Mouse (Mus musculus) midbrain, embryonic 11.5 days (tissue): Measurements from ENCODE around the gene Rgsl1. TPM values are rescaled to one million over a fixed set of nuclear protein-coding genes. Genes with fewer than 3 reads are reported as not detected.

ENCODE experiments used
- polyA plus RNA-seq: library from polyadenylated mRNA; unstranded; fragments of >200 nt; fragmentation: Nextera tagmentation; extraction: Ambion mirVana; gene quantifications from 2 replicates; pipeline ENCODE4 v1.2.1, GENCODE M21; 2014

Rgsl1 gene
- polyA plus RNA-seq, 1 experiment from 2014 or later, result not detected

Other genes with a start within 250 kb of the Rgsl1 start
- gene Rgs8, start 191.1 kb downstream of the Rgsl1 start, polyA plus RNA-seq, result 12.7 and 14.1 TPM in 2 replicates
- gene Rgs16, start 103.8 kb downstream of the Rgsl1 start, polyA plus RNA-seq, result 20.3 and 21.6 TPM in 2 replicates
- gene Rnasel, start 94.7 kb downstream of the Rgsl1 start, polyA plus RNA-seq, result 27.5 and 28.3 TPM in 2 replicates
- 0.77 and 0.79 TPM in 2 replicates for gene Teddm1b, start 30.2 kb upstream of the Rgsl1 start, polyA plus RNA-seq
- gene Teddm1a, start 47.6 kb upstream of the Rgsl1 start, polyA plus RNA-seq, result not detected in 2 replicates
- 121 and 130 TPM in 2 replicates for gene Glul, start 55.8 kb upstream of the Rgsl1 start, polyA plus RNA-seq
- gene Teddm2, start 56.1 kb upstream of the Rgsl1 start, polyA plus RNA-seq, result 0.43 and 0.48 TPM in 2 replicates